Mouse (Mus musculus) urinary bladder, adult 2 months (tissue): Measurements from ENCODE around the gene Olfr588-ps1. TPM values are rescaled to one million over a fixed set of nuclear protein-coding genes. Genes with fewer than 3 reads are reported as not detected.
"Not testable (repeated sequence)": the region's sequence is repeated elsewhere in the genome, so short reads cannot be mapped to it uniquely, and the experiment has no call there.

ENCODE experiments used
- DNase-seq: peaks from one replicate; pipeline ENCODE4 v3.0.0; 2022; ENCODE audit warnings: low spot score
- polyA plus RNA-seq: library from polyadenylated mRNA; depleted of rRNA; stranded (reverse); fragments of >200 nt; gene quantifications from 2 replicates; pipeline ENCODE4 v1.2.3, GENCODE M21; 2012; rRNA removed

The Olfr588-ps1 gene
- polyA plus RNA-seq = not detected in 2 replicates

GRCm38 (mm10) chr7:103140579-103140978 lies at the start of gene Olfr588-ps1:
Gene Olfr588-ps1 (plus strand): TSS chr7:103140879.
- no peak for DNase-seq

DNA sequence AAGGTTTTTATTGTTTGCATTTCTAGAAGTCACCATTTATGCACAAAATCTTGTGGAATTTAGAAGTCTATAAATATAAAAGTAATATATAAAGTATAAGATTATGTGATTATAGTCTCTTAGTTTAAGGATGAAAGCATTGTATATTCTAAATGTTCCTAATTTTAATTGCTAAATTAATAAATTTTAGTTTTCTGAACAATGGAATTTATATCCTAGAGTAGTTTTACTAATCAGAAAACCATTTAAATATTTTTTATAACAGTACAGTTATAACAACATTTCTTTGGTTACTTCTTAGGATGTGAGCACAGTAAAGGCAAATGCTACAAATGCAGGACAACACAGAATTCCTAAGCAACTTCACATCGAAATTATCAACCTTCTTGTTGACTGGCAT lies 43.3 kb upstream of the Olfr588-ps1 start, which contains the start of gene Olfr585:
Gene Olfr585, plus strand, starts transcription at position 301 of the 400 bp plus-strand sequence.
- no peak for DNase-seq

- DNase-seq = no peak
Observed at GRCm38 (mm10) chr7:103119406-103119805, 21.3 kb upstream of the Olfr588-ps1 start.

DNA sequence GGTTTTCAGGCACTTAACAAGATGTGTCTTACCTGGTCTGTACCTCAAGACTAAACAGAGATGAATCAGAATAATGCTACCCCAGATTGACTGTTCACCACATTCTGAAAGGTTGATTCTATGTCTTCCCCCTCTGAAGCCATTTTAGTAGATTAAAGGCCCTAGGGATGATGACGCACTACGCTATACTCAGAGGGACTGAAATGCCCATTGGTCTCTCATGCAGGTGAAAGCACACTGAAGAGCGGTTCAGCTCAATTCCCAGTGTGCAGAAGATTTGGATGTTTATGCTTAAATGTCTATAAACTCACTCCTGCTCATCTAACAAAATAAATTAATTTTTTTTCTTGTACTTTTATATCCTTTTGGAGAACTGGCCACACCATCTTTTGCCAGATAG lies 15.1 kb upstream of the Olfr588-ps1 start, which contains the start of gene Olfr586:
Gene Olfr586, minus strand, starts transcription at position 101 of the 400 bp plus-strand sequence.
- DNase-seq = no peak

- no peak for DNase-seq
Observed at GRCm38 (mm10) chr7:103156256-103156655, 15.6 kb downstream of the Olfr588-ps1 start, which contains the start of gene Olfr589. Gene Olfr589 (minus strand): TSS chr7:103156356.

GRCm38 (mm10) chr7:103169697-103170096 lies 29.0 kb downstream of the Olfr588-ps1 start:
- no peak for DNase-seq

DNA sequence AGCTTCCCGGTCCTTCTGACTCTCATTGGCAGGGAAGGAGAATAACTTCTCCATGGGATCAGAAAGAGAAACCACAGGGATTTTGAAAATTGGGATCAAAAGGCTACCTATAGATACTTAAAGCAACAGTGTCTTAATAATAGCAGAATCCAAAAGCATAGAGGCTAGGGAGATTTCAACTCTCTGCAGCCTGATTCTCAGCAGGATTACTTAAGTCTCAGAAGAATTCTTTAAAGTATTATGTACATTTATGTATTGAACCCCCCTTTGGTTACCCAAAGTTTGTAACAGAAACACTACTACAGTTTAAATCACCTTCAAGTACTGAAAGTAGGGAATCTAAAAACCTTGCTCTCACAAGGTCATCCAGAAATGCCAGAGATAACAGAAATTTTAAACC lies 37.6 kb downstream of the Olfr588-ps1 start, which contains the start of gene Olfr591:
Gene Olfr591, minus strand, starts transcription at position 101 of the 400 bp plus-strand sequence.
- DNase-seq = no peak

DNA sequence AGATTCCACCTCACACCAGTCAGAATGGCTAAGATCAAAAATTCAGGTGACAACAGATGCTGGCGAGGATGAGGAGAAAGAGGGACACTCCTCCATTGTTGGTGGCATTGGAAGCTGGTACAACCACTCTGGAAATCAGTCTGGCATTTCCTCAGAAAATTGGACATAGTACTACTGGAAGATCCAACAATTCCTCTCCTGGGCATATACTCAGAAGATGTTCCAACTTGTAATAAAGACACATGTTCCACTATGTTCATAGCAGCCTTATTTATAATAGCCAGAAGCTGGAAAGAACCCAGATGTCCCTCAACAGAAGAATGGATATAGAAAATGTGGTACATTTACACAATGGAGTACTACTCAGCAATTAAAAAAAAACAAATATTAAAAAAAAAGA lies 43.8 kb downstream of the Olfr588-ps1 start, which contains the start of gene Olfr592:
Gene Olfr592, plus strand, starts transcription at position 301 of the 400 bp plus-strand sequence.
- not testable (repeated sequence) for DNase-seq

Other genes starting within 250 kb of the Olfr588-ps1 start
- not detected in 2 replicates for gene Olfr569, start 250.0 kb upstream of the Olfr588-ps1 start, polyA plus RNA-seq
- not detected in 2 replicates for gene Olfr570, start 246.3 kb upstream of the Olfr588-ps1 start, polyA plus RNA-seq
- not detected in 2 replicates for gene Olfr571, start 223.3 kb upstream of the Olfr588-ps1 start, polyA plus RNA-seq
- not detected in 2 replicates for gene Olfr572, start 216.5 kb upstream of the Olfr588-ps1 start, polyA plus RNA-seq
- not detected in 2 replicates for gene Olfr573-ps1, start 198.3 kb upstream of the Olfr588-ps1 start, polyA plus RNA-seq
- not detected in 2 replicates for gene Olfr574, start 192.4 kb upstream of the Olfr588-ps1 start, polyA plus RNA-seq
- not detected in 2 replicates for gene Olfr575, start 182.1 kb upstream of the Olfr588-ps1 start, polyA plus RNA-seq
- gene Olfr576, start 178.2 kb upstream of the Olfr588-ps1 start, polyA plus RNA-seq = not detected in 2 replicates
- not detected in 2 replicates for gene Olfr577, start 164.9 kb upstream of the Olfr588-ps1 start, polyA plus RNA-seq
- gene Olfr578, start 151.6 kb upstream of the Olfr588-ps1 start, polyA plus RNA-seq = not detected in 2 replicates
- not detected in 2 replicates for gene Olfr582, start 102.9 kb upstream of the Olfr588-ps1 start, polyA plus RNA-seq
- gene Olfr583, start 89.6 kb upstream of the Olfr588-ps1 start, polyA plus RNA-seq = not detected in 2 replicates
- gene Olfr584, start 59.0 kb upstream of the Olfr588-ps1 start, polyA plus RNA-seq = not detected in 2 replicates
- gene Olfr585, start 43.2 kb upstream of the Olfr588-ps1 start, polyA plus RNA-seq = not detected in 2 replicates
- not detected in 2 replicates for gene Olfr586, start 15.2 kb upstream of the Olfr588-ps1 start, polyA plus RNA-seq
- not detected in 2 replicates for gene Olfr589, start 15.5 kb downstream of the Olfr588-ps1 start, polyA plus RNA-seq
- gene Olfr591, start 37.5 kb downstream of the Olfr588-ps1 start, polyA plus RNA-seq = not detected in 2 replicates
- not detected in 2 replicates for gene Olfr592, start 43.9 kb downstream of the Olfr588-ps1 start, polyA plus RNA-seq
- not detected in 2 replicates for gene Olfr593, start 71.0 kb downstream of the Olfr588-ps1 start, polyA plus RNA-seq
- not detected in 2 replicates for gene Olfr594, start 76.1 kb downstream of the Olfr588-ps1 start, polyA plus RNA-seq
- gene Usp17ld, start 111.6 kb downstream of the Olfr588-ps1 start, polyA plus RNA-seq = not detected in 2 replicates
- not detected in 2 replicates for gene Olfr596, start 164.8 kb downstream of the Olfr588-ps1 start, polyA plus RNA-seq
- not detected in 2 replicates for gene Olfr597, start 175.4 kb downstream of the Olfr588-ps1 start, polyA plus RNA-seq
- gene Olfr598, start 182.7 kb downstream of the Olfr588-ps1 start, polyA plus RNA-seq = not detected in 2 replicates
- gene Olfr599, start 195.0 kb downstream of the Olfr588-ps1 start, polyA plus RNA-seq = not detected in 2 replicates
- gene Olfr600, start 208.8 kb downstream of the Olfr588-ps1 start, polyA plus RNA-seq = not detected in 2 replicates
- not detected in 2 replicates for gene Olfr601, start 221.8 kb downstream of the Olfr588-ps1 start, polyA plus RNA-seq
- not detected in 2 replicates for gene Olfr603, start 245.3 kb downstream of the Olfr588-ps1 start, polyA plus RNA-seq